Mouse (Mus musculus) retina, postnatal 7 days (tissue): Measurements from ENCODE around the gene Exoc4.

Experiments used
- DNase-seq: peaks from one replicate; pipeline ENCODE4 v3.0.0-alpha.2; 2012; ENCODE audit warnings: low read depth, low spot score

Gene Exoc4

DNA sequence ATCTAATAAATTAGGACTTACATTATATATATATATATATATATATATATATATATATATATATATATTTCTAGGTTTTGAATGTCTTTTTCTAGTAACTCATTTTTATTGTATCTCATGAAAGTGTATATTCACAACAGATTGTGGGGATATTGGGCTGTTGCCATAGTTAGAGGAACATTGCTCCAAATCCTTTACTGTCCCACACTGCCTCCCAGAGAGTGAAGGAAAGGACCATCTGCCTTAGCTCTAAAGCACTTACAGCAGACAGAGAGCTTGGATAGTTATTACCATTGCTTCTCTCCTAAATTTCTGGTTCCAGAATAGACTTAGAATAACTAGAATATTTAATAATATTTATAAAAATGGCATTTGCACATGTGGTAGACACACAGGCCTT is 512.7 kb downstream of the Exoc4 start:
- DNase-seq = no peak

- DNase-seq = no peak
Observed at GRCm38 (mm10) chr6:33763245-33763644, 514.4 kb downstream of the Exoc4 start.

DNA sequence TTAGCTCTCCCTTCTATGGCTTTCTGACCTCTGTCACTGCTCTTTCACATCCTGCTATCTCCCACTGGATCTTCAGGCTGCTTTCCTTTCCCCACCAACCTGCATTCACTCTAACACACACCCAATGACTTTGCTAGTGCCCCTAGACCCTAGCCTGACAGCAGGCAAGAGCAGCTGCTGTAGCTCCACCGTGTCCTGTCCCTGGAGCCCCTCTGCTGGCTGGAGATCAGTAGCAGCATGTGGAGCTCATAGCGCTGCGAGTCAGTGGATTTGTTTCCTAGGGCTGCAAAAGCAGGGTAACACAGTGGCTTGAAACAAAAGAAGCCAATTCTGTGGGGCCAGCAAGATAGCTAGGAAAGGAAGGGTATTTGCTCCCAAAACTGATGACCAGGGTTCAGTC is 515.1 kb downstream of the Exoc4 start:
- DNase-seq = no peak

GRCm38 (mm10) chr6:33769251-33769650 is 520.4 kb downstream of the Exoc4 start:
- no peak for DNase-seq

- DNase-seq = no peak
Observed at GRCm38 (mm10) chr6:33770021-33770420, 521.1 kb downstream of the Exoc4 start.

- no peak for DNase-seq
Observed at GRCm38 (mm10) chr6:33772551-33773315, 523.8 kb downstream of the Exoc4 start.

GRCm38 (mm10) chr6:33792604-33793003 is 543.7 kb downstream of the Exoc4 start:
- no peak for DNase-seq

DNA sequence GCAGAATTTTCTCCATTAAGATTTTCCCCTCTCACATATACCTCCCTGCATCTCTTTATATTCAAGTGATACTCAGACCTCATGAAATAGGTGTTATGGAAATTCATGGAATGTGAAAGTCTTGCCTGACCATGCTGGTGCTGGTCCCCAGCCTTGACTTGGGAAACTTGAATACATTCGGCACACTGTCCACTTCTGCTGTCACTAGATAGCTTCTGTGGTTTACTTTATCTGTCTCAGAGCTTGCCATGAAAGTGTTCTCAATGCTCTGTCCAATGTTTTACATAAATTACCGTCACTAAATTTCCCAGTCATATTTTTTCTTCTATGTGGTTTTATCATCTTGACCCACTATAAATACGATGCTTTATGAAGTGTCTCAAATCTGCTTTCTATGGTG is 552.4 kb downstream of the Exoc4 start:
- DNase-seq = no peak

GRCm38 (mm10) chr6:33803481-33804098 is 554.7 kb downstream of the Exoc4 start:
- DNase-seq = no peak

GRCm38 (mm10) chr6:33804775-33805174 is 555.9 kb downstream of the Exoc4 start:
- no peak for DNase-seq

DNA sequence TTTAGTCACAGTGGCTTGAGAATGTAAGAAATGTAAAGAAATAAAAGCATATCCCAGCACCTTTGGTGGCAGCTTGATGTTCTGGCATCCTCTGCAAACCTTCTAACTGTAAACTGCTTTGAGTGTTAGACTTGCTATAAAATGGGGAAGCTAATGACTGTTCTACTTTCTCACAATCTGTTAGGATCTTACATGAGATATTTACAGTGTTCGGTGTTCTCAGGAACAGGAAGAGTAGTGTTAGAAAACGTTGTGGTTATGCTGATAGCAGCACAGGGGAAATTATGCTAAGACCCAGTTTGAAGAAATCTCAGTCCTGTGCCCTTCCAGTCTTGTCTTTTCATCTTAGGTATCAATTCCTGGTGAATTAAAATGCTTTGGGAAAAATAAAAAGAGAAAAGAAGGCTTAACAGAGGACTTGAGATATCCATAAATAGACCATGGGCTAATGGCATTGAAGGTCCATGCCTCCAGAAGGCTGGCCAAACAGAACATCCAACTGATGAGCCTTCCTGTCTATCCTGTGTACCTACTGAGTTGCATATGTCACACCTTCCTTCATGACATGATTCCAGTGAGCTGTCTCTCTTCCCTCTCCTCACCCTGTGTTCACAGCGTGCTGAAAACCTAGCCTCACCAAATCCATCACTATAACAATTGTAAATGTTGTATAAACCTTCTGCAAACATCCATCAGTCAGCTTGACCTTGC is 557.3 kb downstream of the Exoc4 start:
- DNase-seq = no peak

- DNase-seq = no peak
Observed at GRCm38 (mm10) chr6:33814386-33814785, 565.5 kb downstream of the Exoc4 start.

DNA sequence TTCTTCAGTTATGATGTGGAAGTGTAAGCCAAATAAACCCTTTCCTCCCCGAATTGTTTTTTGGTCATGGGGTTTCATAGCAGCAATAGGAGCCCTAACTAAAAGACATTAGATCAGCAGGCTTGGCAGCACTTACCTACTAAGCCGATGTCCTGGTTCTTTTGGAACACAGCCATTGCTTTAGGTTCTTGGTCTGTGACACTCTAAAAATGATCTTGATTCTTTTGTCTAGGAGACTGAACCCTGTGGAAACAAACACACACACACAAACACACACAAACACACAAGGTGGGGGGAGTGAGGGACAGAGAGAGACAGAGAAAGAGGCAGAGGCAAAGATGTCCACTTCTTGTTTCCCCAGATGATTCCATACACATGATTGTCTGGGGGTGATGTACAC is 574.3 kb downstream of the Exoc4 start:
- no peak for DNase-seq

- DNase-seq = no peak
Observed at GRCm38 (mm10) chr6:33823777-33824302, 575.0 kb downstream of the Exoc4 start.

- no peak for DNase-seq
Observed at GRCm38 (mm10) chr6:33828499-33828898, 579.6 kb downstream of the Exoc4 start.

DNA sequence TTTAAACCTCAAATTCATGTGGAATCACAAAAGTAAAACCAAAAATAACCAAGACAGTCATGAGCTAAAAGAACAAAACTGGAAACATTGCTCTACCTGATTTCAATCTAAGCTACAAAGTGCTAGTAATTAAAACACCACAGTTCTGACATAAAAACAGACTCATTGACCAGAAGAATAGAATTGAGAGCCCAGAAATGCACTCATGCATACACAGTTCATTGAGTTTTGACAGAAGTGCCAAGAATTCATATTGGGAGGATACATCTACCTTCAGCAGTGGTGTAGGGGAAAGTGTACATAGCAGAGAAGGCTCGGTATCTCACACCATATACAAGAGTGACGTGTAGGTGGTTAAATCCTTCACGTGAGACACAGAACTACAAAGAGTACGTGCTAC is 580.4 kb downstream of the Exoc4 start:
- DNase-seq = no peak

GRCm38 (mm10) chr6:33831276-33831675 is 582.4 kb downstream of the Exoc4 start:
- DNase-seq = no peak

DNA sequence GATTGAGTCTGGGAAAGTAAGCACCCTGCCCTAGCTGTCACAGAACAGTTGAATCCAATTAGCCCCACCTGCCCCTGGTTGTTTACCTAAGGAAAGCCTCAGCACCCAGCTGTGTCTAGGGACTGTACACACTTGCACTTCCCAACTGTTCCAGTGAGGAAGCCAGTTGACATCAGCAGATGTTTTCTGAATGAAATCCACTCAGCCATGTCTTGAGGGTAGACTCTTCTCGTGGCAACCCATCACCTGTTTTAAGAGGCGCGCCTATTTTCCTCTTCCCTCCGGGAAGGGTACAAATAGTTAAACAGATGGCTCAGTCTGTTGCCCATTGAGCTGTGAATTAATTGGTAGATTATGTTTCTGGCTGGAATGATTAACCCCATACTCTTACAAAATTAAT is 584.1 kb downstream of the Exoc4 start:
- DNase-seq = no peak

DNA sequence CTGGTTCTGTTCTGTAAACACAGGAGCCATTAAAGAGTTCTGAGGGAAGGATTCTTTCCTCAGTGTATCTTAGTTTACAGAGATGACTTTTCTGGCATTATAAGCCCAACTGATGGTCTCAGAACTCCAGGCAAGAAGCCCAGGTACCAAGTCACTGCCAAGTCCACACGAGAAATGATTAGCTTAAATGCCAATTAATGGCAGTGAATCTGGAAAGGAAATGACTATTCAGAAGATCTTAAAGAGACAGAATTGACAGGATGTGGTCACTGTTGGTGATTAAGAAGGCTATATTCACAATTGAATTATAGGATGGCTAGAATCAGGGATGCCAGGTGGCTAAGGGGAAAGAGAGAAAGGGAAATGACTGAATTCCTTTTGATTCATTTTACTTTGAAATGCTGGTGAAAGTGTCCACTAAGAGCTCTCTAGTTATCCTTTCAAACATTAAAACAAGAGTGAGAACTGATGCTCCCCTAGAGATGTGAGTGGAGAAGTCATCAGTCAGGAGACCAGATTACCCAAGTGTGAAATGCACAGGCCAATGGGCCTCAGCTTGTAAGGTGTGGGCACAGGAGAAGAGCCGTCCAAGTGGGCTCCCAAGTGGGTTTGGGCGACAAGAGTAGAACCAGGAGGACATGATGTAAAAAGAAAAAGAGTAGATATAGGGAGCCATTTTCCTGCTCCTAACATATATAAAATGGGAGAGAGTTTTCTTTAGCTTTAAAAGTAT is 587.3 kb downstream of the Exoc4 start:
- no peak for DNase-seq

- no peak for DNase-seq
Observed at GRCm38 (mm10) chr6:33842901-33843300, 594.0 kb downstream of the Exoc4 start.

DNA sequence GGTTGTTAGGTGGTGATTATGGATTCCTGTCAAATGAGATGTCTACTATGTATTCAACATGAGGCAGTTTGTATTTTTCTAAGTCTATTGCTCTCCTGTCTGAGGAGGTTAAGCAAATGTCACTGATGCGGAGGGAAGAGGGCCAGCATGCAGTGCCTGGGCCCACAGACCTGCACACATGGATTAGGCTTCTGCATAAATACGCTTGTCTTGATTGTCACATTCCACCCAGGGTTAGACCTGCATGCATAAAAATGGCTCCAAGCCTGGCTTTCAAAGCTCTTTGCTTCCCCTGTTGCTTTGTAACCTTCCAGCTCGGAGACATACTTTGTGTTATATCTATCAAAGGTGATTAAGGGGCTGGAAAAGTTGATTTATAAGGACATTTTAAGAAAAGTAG is 610.2 kb downstream of the Exoc4 start:
- DNase-seq = no peak

DNA sequence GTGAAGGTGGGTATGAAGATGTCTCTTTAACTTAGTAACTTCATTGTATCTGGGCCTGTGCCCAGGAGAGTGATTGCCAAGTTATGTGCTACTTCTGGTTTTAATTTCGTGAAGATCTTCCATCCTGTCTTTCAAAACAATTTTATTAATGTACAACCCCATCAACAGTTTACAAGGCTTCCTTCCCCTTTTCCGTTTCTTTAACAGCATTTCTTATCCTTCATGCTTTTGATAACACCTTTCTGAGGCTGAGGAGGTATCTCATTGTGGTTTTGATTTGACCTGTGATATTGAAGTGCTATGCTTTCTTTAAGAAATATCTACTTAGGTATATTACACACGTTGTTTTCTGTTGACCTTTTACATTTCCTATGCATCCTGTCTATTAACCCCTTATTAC is 616.9 kb downstream of the Exoc4 start:
- no peak for DNase-seq
